Mouse (Mus musculus) ZHBTc4 (cell line): Measurements from ENCODE around the gene Ddr2.

Experiments used
- DNase-seq: peaks from one replicate; pipeline ENCODE4 v3.0.0-alpha.2; 2011; ENCODE audit warnings: low read depth, low spot score

Gene Ddr2

GRCm38 (mm10) chr1:170110516-170111332, at the start of gene Ddr2:
Gene Ddr2 (minus strand): TSS chr1:170110762.
- no peak for DNase-seq

- no peak for DNase-seq
Measured at GRCm38 (mm10) chr1:170159707-170160106, 49.1 kb upstream of the Ddr2 start.

GRCm38 (mm10) chr1:170155761-170156160, 45.2 kb upstream of the Ddr2 start:
- DNase-seq = no peak

- DNase-seq = peak; percentile 36
Measured at GRCm38 (mm10) chr1:170155298-170155697, 44.7 kb upstream of the Ddr2 start.

- no peak for DNase-seq
Measured at GRCm38 (mm10) chr1:170153986-170154385, 43.4 kb upstream of the Ddr2 start.

- DNase-seq = no peak
Measured at GRCm38 (mm10) chr1:170152552-170152951, 42.0 kb upstream of the Ddr2 start.

GRCm38 (mm10) chr1:170150870-170151269, 40.3 kb upstream of the Ddr2 start:
- DNase-seq = no peak

GRCm38 (mm10) chr1:170149756-170150155, 39.2 kb upstream of the Ddr2 start:
- DNase-seq = no peak

- no peak for DNase-seq
Measured at GRCm38 (mm10) chr1:170148536-170148935, 38.0 kb upstream of the Ddr2 start.

GRCm38 (mm10) chr1:170147651-170148448, 37.3 kb upstream of the Ddr2 start:
- no peak for DNase-seq

GRCm38 (mm10) chr1:170145606-170146005, 35.0 kb upstream of the Ddr2 start:
- DNase-seq = no peak

- no peak for DNase-seq
Measured at GRCm38 (mm10) chr1:170142256-170142871, 31.8 kb upstream of the Ddr2 start.

GRCm38 (mm10) chr1:170141626-170142025, 31.1 kb upstream of the Ddr2 start:
- no peak for DNase-seq

GRCm38 (mm10) chr1:170136351-170137009, 25.9 kb upstream of the Ddr2 start:
- peak; percentile 77 for DNase-seq

- no peak for DNase-seq
Measured at GRCm38 (mm10) chr1:170134264-170134663, 23.7 kb upstream of the Ddr2 start.

- DNase-seq = no peak
Measured at GRCm38 (mm10) chr1:170130962-170131361, 20.4 kb upstream of the Ddr2 start.

GRCm38 (mm10) chr1:170124644-170125043, 14.1 kb upstream of the Ddr2 start:
- DNase-seq = no peak

GRCm38 (mm10) chr1:170113616-170114015, 3.1 kb upstream of the Ddr2 start:
- no peak for DNase-seq

GRCm38 (mm10) chr1:170112261-170112660, 1.7 kb upstream of the Ddr2 start:
- DNase-seq = no peak

GRCm38 (mm10) chr1:170111651-170112226, 1.2 kb upstream of the Ddr2 start:
- no peak for DNase-seq

GRCm38 (mm10) chr1:170109776-170110515, 616 bp downstream of the Ddr2 start:
- DNase-seq = no peak
